Mouse (Mus musculus) lung, adult 18-20 months (tissue): ENCODE data around the gene Tnni3k.

Source experiments
- DNase-seq, 2 experiments: peaks; one replicate each; pipeline ENCODE4 v3.0.0; 2022; ENCODE audit warnings: mixed read lengths in 2 of 2

The Tnni3k gene

GRCm38 (mm10) chr3:155055231-155055916, at the start of gene Tnni3k:
Gene Tnni3k (minus strand): TSS chr3:155055407.
- no peak for DNase-seq

GRCm38 (mm10) chr3:155099266-155099665, 44.1 kb upstream of the Tnni3k start:
- DNase-seq: no peak

- peak; percentile 91 to 94 for DNase-seq
Measured at GRCm38 (mm10) chr3:155093116-155093956, 38.1 kb upstream of the Tnni3k start, which contains the start of the genes Fpgt and Lrriq3. Gene Fpgt (minus strand): TSS chr3:155093403. Gene Lrriq3 (plus strand): TSS chr3:155093434.

GRCm38 (mm10) chr3:155092081-155092480, 36.9 kb upstream of the Tnni3k start:
- DNase-seq: no peak

GRCm38 (mm10) chr3:155077908-155078307, 22.7 kb upstream of the Tnni3k start:
- no peak for DNase-seq

- DNase-seq: no peak
Measured at GRCm38 (mm10) chr3:155059449-155059822, 4.2 kb upstream of the Tnni3k start.

- DNase-seq: no peak
Measured at GRCm38 (mm10) chr3:155058800-155059448, 3.7 kb upstream of the Tnni3k start.

GRCm38 (mm10) chr3:155057566-155057965, 2.4 kb upstream of the Tnni3k start:
- no peak for DNase-seq

GRCm38 (mm10) chr3:155056606-155057005, 1.4 kb upstream of the Tnni3k start:
- no peak for DNase-seq

GRCm38 (mm10) chr3:155053189-155053588, 2.0 kb downstream of the Tnni3k start:
- DNase-seq: no peak

- DNase-seq: no peak
Measured at GRCm38 (mm10) chr3:155052021-155052420, 3.2 kb downstream of the Tnni3k start.

- no peak for DNase-seq
Measured at GRCm38 (mm10) chr3:155039012-155039836, 16.0 kb downstream of the Tnni3k start.

- DNase-seq: no peak
Measured at GRCm38 (mm10) chr3:155034323-155034722, 20.9 kb downstream of the Tnni3k start.

GRCm38 (mm10) chr3:155030200-155030599, 25.0 kb downstream of the Tnni3k start:
- DNase-seq: no peak

- no peak for DNase-seq
Measured at GRCm38 (mm10) chr3:155002781-155003180, 52.4 kb downstream of the Tnni3k start.

GRCm38 (mm10) chr3:155001056-155001455, 54.2 kb downstream of the Tnni3k start:
- no peak for DNase-seq

- no peak for DNase-seq
Measured at GRCm38 (mm10) chr3:154992678-154993077, 62.5 kb downstream of the Tnni3k start.

GRCm38 (mm10) chr3:154979101-154979500, 76.1 kb downstream of the Tnni3k start:
- no peak for DNase-seq

GRCm38 (mm10) chr3:154971626-154972025, 83.6 kb downstream of the Tnni3k start:
- DNase-seq: no peak

- no peak for DNase-seq
Measured at GRCm38 (mm10) chr3:154970981-154971380, 84.2 kb downstream of the Tnni3k start.

- DNase-seq: no peak
Measured at GRCm38 (mm10) chr3:154961284-154961683, 93.9 kb downstream of the Tnni3k start.

GRCm38 (mm10) chr3:154953088-154953487, 102.1 kb downstream of the Tnni3k start:
- no peak for DNase-seq

GRCm38 (mm10) chr3:154949551-154949950, 105.7 kb downstream of the Tnni3k start:
- DNase-seq: no peak
